Mouse (Mus musculus) frontal cortex, postnatal 25 days (tissue): ENCODE results near the gene Ptbp1.
A peak's percentile ranks its signal among the peaks of the same experiment; 100 is the strongest.
"Not testable (repeated sequence)": the region's sequence is repeated elsewhere in the genome, so short reads cannot be mapped to it uniquely, and the experiment has no call there.

Experiments used
- DNase-seq, 2 experiments: peaks; one replicate each; pipeline ENCODE4 v3.0.0; 2022; ENCODE audit warnings: low spot score in 2 of 2

Ptbp1 gene

DNA sequence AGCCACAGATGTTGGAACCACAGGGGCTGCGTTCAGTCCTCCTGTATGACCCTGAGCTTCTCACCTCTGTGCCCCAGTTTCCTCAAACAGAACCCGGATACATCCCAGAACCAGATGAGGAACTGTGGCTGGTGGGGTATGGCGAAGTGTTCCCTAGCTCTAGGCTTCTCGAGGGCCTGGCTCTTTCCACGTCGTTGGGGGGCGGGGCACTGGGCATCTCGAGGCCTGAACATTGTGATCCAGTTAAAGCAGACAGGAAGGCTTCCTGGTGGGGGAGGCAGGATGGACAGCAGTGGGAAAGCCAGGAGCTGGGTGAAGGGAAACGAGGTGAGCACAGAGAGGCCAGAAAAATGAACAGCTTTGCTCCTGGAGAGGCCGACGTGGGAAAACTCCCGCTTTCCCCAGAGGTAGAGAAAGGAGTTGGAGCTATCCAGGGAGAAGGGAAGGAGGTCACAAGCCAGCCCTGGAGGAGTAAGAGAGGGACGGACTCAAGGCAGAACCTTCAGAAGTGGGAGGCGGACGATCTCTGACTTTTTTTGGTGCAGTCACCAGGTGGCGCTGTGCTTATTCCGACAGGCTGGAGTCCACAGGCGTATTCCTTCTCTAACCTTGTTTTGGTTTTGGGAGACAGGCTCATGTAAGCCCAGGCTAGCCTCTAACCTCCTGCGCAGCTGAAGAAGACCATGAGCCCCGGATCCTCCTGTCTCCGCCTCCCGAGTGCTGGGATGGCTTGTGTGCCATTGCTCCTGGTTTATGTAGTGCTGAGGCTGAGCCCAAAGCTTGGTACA, 29.3 kb downstream of the Ptbp1 start:
- DNase-seq, result peak; percentile 64 to 72

DNA sequence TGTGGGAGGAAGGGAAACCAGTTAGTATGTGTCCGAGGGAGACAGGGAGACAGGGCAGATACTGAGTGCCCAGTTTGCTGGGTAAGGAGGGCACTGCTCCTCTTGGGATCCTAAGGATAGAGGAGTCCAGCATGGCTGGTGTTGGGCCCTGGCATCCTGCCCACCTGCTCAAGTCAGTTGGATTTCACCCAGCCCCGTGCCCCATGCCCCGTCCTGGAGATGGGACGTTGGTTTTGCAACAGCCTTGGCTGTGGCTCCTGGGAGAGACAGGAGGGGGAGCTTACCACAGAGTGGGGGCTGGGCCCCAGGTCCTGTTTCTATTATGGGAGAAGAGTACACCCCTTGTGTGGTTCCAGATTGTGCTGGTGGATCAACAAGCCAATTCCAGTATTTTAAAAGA, 30.2 kb downstream of the Ptbp1 start:
- DNase-seq, result no peak

DNA sequence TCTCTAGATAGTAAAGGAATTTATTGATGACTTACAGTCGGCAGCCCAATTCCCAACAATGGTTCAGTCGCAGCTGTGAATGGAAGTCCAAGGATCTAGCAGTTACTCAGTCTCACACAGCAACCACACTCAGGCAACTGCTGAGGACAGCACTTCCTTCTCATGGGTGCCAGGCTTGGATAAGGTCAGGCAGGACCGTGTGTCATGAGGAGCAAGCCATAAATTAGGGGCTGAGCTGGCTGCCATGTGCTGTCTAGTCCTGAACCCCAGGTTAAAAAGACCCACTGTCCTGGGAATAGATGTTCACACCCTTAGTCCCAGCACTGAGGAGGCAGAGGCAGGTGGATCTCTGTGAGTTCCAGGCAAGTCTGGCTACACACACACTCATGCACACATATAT, 30.7 kb downstream of the Ptbp1 start:
- not testable (repeated sequence) for DNase-seq

DNA sequence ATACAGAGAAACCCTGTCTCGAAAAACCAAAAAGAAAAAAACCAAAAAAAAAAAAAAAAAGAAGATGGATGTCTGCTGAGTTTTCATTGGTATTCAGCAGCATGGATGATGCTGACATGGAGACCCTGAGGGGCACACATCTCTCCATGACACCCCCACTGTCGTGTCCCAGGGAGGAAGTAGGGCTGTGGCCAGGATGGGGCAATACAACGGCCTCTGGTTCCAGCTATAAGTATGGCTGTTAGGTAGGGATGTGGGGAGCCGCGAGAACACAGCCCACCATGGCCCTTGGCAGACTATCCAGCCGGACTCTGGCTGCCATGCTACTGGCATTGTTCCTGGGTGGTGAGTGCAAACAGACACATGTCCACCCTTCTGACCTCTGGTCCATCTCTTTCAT, 31.8 kb downstream of the Ptbp1 start, which contains the start of gene Elane:
Gene Elane (plus strand): TSS at position 194 of the 400 bp plus-strand sequence.
- no peak for DNase-seq

DNA sequence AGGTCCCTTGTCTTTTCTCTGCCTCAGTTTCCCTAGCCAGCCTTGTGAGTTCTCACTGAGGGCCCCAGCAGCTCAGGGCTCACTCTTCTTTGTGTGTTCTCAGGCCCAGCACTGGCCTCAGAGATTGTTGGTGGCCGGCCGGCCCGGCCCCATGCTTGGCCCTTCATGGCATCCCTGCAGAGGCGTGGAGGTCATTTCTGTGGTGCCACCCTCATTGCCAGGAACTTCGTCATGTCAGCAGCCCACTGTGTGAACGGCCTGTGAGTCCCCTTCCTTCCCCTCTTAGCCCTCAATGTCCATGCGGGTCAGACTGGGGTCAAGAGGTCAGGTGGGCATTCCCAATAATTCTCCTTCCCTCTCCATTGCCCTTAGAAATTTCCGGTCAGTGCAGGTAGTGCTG, 32.4 kb downstream of the Ptbp1 start:
- DNase-seq, result no peak

DNA sequence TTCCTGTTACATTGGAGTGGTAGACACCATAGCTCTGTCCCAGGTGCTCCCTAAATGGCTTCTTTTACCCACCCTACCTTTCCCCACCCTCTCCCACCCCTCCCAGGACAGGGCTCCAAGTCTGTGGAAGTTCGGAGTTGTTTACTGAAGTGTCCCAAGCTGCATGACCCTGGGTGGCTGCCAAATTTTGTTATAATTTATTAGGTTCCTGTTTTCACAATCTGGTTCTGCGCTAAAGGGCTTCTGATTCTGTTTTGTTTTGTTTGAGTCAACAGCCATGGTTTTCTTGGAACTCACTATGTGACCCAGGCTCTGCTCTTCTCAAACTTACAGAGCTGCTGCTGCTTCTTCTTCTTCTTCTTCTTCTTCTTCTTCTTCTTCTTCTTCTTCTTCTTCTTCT, 35.2 kb downstream of the Ptbp1 start:
- no peak for DNase-seq

- DNase-seq, result no peak
Measured at GRCm38 (mm10) chr10:79890670-79891069, 36.4 kb downstream of the Ptbp1 start, which contains the start of gene Cfd. Gene Cfd, plus strand, starts transcription at chr10:79890853.

GRCm38 (mm10) chr10:79892451-79893118, 38.4 kb downstream of the Ptbp1 start:
- peak; percentile 60 to 67 for DNase-seq

GRCm38 (mm10) chr10:79896306-79896705, 42.1 kb downstream of the Ptbp1 start:
- DNase-seq, result no peak

- no peak for DNase-seq
Measured at GRCm38 (mm10) chr10:79896814-79897213, 42.6 kb downstream of the Ptbp1 start.

- no peak for DNase-seq
Measured at GRCm38 (mm10) chr10:79897316-79898245, 43.4 kb downstream of the Ptbp1 start.

DNA sequence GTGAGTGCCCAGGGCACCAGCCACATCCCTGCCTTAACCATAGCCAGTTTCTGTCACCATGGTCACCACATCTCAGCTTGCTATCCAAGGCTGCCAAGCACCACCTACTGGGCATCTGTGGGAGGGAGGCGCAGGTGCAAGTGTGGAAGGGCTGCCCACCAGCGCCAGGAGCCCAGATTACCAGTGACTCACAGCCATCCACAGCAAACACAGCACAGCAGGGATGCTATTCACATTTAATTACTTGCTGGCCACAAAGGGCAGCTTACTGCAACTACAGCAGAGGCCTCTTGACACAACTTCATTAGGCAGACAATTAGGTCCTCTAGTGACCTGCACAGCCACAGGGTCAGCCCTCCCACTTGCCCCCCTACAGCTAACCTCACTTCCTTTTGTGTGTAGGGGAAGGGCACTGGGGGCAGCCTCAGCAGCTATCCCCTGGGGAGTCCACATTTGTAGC, 46.8 kb downstream of the Ptbp1 start:
- peak; percentile 48 to 65 for DNase-seq

DNA sequence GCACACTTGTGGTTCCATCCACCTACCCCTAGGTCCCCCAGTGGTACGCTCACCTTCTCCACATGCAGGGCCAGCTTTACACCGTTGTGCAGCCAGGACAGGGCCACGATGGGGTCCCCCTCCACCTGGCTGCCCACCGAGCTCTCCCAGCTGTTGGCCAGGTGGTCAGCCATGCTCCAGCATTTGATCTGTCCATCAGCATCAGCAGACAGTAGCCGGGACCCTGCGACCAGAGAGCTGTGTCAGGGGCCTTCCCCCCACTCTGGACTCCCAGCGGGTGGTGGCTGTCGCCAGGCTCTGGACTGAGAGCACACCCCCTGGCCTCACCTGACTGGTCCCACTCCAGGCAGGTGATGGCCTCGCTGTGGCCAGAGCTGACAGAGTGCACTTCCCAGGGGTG, 52.5 kb downstream of the Ptbp1 start:
- no peak for DNase-seq

GRCm38 (mm10) chr10:79907415-79907814, 53.2 kb downstream of the Ptbp1 start:
- no peak for DNase-seq

GRCm38 (mm10) chr10:79908167-79909091, 54.2 kb downstream of the Ptbp1 start, which contains the start of gene Med16:
Gene Med16, minus strand, starts transcription at chr10:79908923.
- DNase-seq, result peak; percentile 89 to 93

DNA sequence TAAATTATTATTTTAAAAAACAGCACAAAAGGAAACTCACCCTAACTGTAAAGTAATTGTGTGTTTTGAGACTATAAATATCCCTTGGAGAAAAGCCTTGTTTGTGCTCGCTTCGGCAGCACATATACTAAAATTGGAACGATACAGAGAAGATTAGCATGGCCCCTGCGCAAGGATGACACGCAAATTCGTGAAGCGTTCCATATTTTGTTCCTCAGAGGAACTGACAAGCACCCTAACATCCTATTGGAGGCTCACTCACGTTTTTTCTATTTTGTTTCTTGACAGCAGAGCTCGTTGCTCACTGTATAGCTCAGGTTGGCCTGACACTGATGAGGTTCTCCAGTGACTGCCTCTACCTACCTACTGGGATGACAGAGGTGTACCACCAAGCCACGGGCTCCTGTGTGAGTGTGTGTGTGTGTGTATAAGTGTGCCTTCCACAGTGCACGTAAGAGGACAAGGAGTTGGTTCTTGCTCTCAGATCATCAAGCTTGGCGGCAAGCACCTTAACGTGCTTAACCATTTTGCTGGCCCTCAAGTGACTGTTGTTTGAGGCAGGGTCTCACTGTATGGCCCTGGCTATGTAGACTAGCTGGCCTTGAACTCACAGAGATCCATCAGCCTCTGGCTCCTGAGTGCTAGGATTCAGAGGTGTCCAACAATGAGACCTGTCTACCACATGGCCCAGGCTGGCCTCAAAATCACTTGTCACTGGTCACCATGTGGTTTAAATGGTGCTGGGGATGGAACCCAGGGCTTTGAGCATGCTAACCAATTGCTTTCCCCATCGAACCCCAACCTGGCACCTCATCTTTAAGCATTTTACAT, 55.1 kb downstream of the Ptbp1 start:
- DNase-seq, result no peak

DNA sequence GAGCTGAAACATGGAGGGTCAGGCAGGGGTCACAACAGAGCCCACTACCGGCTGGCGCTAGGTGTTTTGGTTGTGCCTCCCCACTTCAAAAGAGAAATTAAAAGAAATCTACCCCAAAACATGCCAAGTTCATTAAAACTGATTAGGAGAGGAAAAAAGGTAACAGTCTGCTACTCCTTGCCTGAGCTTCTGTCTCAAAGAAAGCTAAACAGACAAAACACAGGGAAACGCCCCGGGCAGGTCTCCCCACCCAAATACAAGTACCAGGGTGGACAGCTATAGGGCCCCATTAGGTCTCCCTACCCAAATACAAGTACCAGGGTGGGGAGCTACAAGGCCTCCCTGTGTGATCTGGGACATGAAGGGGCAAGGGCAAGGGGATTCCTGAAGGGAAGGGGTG, 56.3 kb downstream of the Ptbp1 start, which contains the start of gene Gm26602:
Gene Gm26602 (plus strand): TSS at position 301 of the 400 bp plus-strand sequence.
- no peak for DNase-seq

DNA sequence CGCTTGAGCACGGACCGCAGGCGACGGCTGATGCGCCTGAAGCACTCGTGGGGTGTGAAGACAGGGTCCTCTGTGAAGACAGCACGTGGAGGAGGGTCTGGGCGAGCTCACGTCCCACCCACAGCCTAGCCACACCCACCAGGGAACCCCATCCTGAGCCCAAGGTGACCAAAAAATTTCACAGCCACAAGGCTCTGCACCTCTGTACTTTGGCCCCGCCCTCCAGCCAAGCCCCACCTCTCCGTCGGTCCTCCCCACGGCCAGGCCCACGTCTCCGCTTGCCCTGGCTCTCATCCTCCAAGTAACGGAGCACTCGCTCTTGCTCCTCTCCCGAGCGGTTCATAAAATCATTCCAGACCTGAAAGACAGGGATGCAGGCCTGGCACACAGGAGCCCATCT, 58.2 kb downstream of the Ptbp1 start:
- DNase-seq, result no peak
